Mouse (Mus musculus): ENCODE results near the gene Wnt11.

The Wnt11 gene

DNA sequence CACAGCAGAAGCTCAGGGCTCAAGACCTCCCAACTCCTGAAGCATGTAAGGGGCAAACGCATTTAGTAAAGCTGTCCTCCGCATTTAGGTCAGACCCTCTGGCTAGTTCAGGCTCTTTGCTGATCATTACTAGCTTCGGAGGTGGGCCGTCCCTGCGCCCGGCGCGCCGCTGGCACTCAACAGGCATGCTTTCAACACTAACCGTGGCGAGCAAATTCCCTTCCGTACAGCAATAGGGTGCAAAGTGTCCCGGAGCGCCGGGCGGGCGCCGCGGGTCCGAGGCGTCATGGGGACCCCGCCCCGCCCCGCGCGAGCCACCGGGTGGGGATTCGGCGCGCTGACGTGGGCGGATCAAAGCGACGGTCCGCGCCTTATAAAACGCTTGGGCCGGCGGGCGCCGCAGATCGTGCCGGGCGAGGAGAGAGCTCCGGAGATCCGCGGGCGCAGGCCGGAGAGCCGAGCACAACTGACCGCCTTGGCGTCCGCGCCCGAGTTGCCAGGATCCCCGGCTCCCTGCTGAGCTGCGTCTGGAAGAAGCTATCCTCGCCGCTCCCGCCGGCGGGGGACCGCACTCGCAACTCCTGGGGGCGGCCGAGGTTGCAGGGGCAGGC lies at the start of gene Wnt11:
Wnt11 (plus strand) TSS at position 402 of the 611 bp plus-strand sequence.
- no peak for DNase-seq (ENCODE audit: low spot score in 2 of 2)

DNA sequence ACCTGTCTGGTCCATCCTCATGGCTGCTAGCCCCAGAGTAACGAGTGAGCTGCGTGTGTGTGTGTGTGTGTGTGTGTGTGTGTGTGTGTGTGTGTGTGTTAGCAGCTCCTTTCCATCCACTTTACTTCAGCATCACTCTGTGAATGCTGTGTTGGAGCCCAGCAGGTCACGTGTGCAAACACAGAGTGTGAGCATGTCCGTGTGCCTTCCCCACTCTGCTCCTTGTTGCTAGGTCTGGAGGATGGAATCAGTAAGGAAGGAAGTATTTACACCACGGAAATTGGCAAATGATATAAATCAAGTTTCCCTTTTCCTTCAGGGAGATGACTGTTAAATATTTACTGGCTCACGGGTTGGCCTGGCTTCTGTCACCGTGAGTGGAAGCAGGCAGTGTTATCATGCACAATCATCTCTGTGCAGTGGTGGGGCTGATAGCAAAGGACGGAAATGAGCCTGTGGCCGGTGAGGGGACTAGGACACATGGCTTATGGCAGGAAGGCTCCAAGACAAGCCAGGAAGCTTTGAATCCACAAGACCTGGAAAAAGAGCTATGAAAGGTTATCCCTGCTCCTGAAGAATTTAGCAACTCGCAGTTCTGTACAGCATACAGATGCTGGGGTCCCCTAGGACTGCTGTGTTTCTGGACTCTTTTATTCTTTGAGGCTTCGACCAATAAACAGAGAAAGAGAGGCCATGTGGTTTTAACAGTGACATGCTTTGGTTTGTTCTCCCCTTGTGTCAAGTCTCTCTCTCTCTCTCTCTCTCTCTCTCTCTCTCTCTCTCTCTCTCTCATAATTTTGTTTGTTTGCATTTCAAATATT lies 47.9 kb upstream of the Wnt11 start:
- no peak for DNase-seq (ENCODE audit: low spot score in 2 of 2)

DNA sequence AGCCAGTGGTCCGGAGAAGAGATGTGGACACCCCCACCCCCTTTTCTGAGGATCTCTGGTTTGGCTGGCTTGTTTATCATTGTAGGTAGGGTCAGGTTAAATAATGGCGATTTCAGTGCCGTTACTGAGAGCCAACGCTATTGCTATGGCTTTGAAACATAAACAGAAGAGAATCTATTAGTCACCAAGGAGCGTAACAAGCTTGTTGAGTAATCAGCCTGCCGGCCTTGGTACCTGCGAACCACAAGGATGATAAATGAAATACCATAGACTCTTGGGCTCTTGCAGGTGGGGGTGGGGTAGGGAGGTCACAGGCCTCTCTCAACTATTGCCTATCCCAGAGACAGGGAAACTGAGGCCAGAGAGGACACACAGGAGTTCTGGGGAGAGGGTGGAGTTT lies 46.2 kb upstream of the Wnt11 start:
- no peak for DNase-seq (ENCODE audit: low spot score in 2 of 2)

DNA sequence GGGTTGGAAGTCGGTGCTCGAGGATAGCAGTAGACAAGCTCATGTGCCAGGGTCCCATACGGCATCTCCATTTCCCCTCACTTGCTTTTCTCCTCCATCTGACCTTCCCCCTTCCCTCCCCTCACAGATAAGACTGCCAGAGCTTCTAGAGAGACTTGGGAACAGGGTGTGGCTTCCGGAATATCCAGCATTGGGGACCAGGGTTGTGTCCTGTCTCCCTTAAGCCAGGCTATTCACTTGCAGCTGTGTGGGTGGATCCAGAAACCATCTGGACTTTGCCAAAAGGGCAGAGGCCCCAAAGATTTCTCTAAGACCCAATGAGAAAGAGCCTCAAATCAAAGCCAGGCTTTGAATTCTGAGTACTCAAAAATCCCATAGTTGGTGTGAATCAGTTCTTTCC lies 45.8 kb upstream of the Wnt11 start:
- no peak for DNase-seq (ENCODE audit: low spot score in 2 of 2)

DNA sequence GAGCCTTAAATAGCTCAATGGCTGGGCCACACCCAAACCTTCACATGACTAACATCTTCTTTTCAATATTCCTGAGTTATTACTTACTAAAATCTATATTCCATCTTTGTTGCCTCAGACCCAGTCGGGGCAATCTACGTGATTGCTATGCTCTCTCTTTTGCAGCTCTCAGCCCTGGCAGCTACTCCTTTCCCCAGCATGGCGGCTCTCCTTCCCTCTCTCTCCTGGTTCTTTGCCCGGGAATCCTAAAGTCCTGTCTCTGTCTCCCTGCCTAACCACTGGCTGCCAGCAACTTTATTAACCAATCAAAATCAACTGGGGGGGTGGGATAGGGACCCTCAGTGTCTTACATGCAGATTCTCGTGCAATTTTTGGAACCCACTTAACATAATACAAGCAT lies 43.0 kb upstream of the Wnt11 start:
- DNase-seq (ENCODE audit: low spot score in 2 of 2): no peak

DNA sequence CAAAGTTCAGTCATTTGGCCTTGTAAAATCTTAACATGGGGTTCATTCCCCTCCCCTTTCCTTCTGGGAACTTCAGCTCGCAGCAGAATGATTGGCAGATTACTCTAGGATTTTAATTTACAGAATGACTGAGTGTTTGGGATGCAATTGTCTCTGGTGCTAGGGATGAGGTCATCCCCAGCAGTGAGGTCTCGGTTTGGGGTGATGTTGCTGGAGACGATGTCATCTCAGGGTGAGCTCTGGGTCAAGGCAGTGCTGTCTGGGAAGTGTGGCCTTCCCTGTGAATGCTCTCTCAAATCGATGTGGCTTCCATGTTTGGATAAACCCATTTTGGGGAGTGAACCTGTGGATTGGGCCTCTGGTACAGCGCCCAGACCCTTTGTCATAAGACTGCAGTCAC lies 41.1 kb upstream of the Wnt11 start:
- DNase-seq (ENCODE audit: low spot score in 2 of 2): no peak

DNA sequence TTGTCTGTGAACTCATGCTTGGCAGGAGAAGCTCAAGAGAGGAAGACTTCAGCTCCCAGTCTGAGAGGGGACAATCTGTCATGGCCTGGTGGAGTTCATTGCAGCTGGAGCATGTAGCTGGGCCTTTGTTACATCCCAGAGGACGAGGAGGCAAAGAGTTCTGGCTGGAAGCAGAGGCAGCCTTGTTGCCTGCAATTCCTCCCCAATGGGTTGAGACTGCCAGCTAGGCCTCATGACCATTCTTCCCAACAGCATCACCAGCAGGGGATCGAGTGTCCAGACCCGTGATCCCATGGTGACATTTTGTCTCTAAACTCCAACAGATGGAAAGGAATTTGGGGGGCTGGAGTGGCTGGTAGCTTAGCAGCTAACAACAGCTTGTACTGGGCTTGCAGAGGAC lies 40.5 kb upstream of the Wnt11 start:
- no peak for DNase-seq (ENCODE audit: low spot score in 2 of 2)

DNA sequence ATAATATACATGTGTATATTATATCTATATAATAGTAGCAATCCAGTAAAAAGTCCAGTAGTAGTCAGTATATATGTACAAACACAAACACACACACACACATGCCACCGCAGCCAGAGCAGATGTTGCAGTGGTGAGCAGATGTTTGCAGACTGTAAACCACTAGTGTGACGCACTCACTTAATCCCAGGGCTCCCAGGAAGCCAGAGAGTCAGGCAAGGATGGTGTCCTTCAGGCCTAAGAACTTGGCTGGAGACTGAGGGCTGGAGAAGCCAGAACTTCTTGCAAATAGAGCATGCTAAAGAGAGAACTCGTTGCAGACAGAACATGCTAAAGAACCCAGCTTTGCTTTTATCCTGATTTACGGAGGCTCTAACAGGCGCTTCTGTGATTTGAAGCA lies 39.3 kb upstream of the Wnt11 start:
- no peak for DNase-seq (ENCODE audit: low spot score in 2 of 2)

DNA sequence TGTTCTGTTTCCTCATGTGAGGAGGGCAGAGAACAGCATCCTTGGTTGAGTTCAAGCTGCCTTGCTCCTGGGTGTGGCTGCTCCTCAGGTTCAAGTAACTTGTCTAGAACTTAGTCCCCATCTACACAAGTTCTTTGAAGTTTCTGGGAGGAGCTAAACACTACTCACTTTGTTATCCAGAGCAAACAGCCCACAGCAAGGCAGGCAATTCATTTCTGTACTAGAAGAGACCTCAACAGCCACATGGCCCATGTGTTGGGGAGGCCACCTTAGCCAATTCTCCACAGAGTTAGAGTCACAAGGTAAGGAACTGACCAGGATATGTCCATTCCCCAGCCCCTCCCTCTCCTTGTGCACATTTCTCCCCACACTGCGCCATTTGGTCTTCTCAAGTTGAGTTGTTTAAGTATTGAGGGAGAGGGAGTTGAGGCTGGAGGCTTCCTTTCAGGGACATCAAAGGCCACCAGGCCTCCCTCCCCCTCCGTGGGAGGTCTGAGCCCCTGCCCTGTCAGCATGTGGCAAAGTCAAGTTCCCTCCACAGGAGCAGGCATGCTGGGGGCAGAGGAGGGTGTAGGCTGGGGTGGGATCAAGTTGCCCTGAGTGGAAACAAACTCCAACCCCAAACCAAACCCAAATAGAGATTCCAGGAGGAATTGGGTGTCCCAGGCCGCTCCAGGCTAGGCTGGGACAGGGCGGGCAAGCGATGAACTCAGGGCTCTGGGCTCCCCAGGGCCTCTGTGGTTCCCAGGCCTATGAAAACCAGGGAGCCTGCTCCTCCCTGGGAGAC lies 37.4 kb upstream of the Wnt11 start:
- DNase-seq (ENCODE audit: low spot score in 2 of 2): no peak

DNA sequence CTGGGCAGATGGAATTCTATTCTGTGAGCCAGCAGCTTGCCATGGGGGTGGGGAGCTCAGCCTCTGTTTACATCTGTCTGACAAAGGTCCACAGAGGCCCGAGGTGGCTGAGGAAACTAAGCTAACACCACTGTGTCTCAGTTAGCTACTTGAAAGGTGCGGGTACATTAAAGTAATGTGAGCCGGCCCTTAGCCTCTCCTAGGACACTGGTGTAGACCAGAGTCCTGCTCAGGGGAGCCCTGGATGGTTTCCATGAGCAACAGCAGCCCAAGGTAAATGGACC lies 36.8 kb upstream of the Wnt11 start:
- no peak for DNase-seq (ENCODE audit: low spot score in 2 of 2)

DNA sequence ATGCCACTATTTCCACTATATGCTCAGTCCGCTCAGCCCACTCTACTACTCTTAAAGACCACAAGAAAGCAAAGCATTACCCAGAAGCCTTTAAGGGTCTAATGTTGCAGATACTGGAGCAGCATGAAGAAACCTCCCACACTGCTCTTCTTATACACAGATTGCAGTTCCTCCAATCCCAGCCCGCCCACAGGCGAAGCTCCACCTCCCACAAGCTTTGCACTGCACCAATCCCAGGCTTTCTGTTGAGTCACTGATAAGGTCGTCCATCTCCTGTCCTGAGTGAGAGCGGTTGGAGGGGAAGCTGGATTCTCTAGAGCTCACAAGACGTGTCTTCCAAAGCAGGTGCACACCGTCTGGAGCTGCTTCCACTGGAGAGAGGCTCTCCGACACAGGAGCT lies 34.5 kb upstream of the Wnt11 start:
- no peak for DNase-seq (ENCODE audit: low spot score in 2 of 2)

DNA sequence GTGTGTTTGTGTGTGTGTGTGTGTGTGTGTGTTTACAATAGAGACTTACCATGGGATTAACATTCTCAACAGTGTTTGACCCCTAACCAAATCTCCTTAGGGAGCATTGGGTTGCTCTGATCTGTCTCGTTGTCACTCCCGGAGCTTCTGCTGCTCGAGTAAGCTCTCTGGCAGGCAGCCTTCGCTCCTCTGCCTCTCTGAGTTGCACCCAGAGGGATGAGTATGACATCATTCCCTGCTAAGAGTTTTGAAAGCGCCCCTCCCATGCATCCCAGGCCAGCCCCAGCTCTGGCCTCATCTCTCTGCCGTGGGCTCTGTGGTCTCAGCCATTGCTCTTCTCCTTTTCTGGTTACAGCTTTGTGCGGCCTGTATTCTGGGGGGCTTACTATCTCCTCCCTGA lies 33.8 kb upstream of the Wnt11 start:
- DNase-seq (ENCODE audit: low spot score in 2 of 2): no peak

DNA sequence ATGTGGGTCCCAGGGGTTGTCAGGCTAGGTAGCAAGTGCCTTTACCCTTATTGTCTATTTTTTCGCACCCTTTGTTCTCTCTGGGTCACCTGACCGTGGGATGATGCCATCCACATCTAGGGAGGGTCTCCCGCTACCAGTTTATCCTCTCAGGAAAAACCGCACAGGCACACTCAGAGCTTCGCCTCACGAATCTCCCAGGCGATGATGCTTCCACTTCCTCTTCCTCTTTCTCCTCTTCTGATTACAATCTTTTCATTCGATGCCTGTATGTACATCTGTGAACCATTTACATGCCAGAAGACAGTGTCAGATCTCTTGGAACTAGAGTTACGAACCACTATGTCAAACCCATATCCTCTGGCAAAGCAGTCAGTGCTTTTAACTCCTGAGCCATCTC lies 31.7 kb upstream of the Wnt11 start:
- DNase-seq (ENCODE audit: low spot score in 2 of 2): no peak

DNA sequence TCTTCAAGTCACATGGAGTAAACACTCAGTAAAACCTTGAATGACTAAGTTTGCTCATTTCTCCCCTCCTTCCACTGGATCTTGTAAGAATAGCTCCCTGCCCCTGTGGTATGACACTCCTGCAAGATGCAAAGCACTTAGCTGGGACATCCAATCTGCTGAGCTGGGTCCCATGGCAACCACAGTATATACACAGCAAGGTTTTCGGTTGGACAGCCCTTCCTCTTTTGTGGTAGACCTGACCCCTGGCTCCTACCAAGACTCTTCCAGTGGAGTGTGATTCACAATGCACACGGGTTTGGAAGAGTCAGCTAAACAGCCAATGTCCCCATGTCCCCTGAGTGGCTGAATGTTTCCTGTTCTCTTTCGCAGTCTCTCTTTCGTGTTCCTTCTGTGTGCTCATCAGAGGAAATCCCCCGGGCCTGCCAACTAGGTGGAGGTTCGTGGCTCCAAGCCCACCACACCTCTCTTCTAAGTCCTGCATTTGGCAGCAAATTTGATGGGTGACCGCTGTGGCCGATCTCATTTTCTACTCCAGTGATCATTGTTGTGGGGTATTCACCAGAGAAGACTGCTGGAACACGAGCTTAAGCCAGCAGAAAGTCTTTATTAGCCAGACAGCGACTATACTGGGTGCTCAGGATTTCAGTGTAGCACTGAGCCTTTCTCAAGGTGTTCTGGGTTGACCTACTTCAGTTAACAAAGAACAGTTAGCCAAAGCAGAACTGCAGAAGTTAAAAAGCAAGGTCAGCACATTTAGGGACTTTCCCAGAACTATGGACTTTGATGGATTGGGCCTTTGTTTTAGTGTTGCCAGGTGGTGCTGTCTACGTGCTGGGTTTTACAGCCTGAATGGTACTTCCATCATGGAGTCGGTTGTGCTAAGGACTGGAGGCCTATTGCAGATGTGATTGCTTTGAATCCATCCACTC lies 29.8 kb upstream of the Wnt11 start:
- no peak for DNase-seq (ENCODE audit: low spot score in 2 of 2)

DNA sequence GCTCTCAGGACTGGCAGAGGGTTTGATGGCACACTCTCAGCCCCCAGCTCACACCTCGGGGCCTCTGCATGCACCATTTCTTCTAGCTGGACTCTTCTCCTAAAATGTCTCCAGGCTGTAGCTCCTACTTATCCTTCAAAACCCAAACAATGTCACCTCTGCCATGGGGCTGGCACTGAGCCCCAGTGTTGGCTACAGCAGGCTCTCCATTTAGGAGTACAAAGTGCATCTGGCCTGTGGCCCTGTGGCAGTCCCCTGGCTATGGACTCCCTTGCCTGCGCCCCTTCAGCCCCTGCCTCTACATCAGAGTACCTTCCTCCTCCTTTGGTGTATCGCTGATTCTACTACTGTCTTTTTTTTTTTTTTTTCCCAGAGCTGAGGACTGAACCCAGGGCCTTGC lies 28.0 kb upstream of the Wnt11 start:
- DNase-seq (ENCODE audit: low spot score in 2 of 2): no peak

DNA sequence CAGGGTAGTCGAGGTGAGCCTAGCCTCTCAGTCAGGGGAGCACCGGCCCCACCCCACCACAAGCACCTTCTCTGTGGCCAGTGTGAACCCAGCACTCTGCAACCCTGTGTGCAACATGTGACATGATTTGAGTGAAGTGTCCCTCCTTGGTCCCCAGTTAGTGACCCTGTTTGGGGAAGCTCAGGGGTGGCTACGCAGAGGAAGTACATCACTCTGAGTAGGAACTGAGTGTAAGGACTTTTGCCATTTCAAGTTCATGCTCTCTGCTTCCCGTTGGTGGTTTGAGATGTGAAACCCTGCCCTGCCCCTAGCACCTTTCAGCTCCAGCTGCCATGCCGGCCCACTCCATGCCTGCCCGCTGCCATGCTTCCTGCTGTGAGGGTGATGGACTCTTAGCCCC lies 25.5 kb upstream of the Wnt11 start:
- DNase-seq (ENCODE audit: low spot score in 2 of 2): no peak

DNA sequence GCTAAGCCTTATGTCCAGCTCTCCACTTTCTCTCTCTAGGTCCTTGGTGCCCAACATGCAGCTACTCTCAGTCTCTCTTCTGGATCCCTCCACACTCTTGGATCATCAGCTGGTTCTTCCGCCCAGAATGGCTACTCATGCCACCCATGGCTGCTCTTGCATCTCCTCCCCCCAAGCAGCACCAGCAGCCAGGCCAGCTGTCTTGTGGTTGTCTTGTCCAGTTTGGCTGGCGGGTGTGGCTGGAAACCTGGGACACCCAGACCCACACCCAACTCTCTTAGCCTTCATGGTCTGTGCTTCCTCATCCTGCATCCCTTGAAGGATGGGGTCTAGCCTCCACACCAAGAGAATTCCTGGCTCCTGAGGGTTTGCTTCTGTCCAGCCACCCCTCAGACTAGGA lies 24.3 kb upstream of the Wnt11 start:
- no peak for DNase-seq (ENCODE audit: low spot score in 2 of 2)

DNA sequence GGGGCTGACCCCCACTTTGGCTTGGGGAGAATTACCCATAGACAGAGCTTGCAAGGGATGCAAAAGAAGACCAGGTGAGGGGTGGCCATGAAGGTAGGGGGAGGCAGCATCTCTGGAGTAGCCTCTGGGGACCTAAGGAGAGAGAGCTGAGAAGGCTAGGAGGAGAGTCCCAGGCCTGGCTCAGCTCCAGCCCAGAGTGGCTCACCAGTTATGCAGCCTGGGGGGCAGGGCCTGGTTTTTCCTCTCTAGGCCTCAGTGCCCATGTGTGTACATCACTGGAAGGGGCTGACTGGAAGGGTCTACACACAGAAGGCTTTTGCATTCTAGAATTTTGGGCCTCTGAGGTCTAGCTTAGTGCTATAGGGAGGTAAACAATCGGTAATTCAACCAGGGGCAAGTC lies 14.4 kb upstream of the Wnt11 start:
- no peak for DNase-seq (ENCODE audit: low spot score in 2 of 2)

DNA sequence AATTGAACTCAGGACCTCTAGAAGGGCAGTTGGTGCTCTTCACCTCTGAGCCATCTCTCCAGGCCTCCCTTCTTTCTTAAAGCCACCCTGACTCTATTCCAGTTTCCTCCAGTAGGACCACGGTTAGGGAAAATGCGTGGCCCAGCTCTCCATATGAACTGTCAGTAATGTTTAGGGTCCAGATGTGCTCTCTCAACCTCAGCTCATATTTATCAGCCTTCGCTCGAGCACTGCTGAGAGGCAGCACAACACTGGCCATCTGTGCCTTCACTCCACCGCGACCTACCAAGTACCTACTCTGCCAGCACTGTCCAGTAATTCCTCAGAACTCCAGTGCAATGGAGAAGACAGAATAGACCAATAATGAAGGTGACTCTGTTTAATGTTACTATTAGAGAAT lies 12.0 kb upstream of the Wnt11 start:
- no peak for DNase-seq (ENCODE audit: low spot score in 2 of 2)

DNA sequence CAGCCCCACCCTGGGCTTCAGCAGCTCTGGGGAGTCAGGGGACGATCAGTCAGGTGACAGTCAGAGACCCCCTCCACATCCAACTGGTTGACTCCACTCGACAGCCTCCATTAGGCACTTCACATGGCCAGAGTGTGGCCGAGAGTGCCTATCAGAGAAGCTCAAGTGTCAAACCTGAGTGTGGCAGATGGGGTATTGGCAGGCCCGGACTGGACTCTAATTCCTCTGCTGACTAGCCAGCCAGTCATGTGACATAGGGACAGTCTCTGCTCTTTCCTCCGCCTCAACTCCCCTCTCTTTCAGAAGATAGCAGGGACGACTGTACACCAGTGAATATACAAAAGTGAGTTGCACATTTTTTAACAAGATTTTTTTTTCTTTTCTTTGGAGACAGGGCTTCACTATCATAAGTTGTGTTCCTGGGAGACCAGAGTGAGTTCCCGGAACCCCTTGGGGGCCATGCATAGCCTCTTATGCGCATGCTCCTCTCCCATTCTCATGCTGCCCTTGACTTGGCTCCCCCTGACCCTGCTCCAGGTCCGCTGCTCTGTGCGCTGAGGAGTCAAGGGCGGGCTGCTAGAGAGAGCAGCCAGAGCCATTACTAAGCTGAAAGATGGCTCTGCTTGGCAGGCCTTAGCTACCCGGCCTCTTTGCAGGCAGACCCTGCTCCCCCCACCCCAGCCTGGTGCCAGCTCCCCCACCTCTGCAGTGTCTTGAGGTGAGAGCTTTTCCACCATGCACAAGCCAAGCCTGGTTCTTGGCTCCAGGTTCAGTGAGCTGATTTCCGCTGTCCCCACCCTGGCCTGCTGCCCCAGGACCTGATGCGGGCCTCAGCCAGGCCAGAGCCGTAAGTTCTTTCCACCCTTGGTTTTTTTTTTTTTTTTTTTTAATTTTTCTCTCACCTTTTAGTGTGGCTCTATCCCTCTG lies 10.8 kb upstream of the Wnt11 start:
- DNase-seq (ENCODE audit: low spot score in 2 of 2): no peak

DNA sequence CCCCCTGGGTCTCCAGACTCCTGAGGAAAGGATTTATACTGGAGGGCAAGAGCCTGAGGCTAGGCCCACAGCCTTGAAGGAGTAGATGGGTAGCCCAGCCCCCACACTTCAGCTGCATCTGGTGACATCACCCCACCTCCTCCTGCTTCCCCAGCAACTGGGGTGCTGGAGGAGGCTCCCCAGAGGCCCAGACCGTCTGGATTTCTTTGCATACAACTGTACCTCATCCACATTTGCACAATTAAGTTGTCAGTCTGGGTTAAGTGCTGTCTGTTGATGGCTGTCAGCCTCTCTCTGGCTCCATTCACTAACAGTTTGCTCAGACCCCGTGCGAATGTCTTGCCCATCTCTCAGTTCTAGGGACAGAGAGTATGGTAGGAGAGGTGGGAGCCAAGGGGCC lies 6.9 kb upstream of the Wnt11 start:
- DNase-seq (ENCODE audit: low spot score in 2 of 2): no peak

All from spleen, postnatal 14 days (tissue).